Mouse (Mus musculus) liver, postnatal 0 days (tissue): ENCODE results near the gene Ksr2.

ENCODE experiments used
- CTCF ChIP-seq: sonication (generic); IDR thresholded peaks from 2 replicates; pipeline ENCODE4 v1.5.1; 2016; ENCODE audit warnings: antibody characterized with exemption, low read depth
- EP300 ChIP-seq: IDR thresholded peaks from 2 replicates; pipeline ENCODE4 v1.6.1; 2016; ENCODE audit warnings: antibody characterized with exemption, low read depth, mild to moderate bottlenecking

DNA sequence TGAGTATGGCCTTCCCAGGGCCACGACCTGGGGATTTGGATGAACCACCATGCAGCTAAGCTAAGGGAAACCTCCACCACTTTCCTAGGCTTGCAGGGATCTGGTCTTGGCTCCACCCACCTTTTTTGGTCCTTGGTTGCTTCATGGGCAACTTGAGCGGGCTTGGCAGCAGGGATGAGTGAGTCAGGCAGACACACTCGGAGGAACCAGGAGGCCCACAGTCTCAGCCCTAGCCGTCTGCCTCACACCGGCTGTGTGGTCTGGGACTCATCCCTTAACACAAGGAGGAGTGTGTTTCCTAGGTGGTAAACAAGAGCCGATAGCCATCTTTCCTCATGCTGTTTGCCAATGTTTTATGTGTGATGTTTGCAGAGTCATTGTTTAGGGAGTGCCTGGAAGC, 376.3 kb downstream of the Ksr2 start:
- no peak for TF ChIP-seq CTCF
- no peak for TF ChIP-seq EP300
